Mouse (Mus musculus): ENCODE measurements at regions not wholly inside any gene's neighbourhood (a gene's known extent, or its start where the extent isn't known, plus 50 kb on each side); places are given as distances from the start of the nearest gene placed in this dataset.
A peak's percentile ranks its signal among the peaks of the same experiment; 100 is the strongest.

DNA sequence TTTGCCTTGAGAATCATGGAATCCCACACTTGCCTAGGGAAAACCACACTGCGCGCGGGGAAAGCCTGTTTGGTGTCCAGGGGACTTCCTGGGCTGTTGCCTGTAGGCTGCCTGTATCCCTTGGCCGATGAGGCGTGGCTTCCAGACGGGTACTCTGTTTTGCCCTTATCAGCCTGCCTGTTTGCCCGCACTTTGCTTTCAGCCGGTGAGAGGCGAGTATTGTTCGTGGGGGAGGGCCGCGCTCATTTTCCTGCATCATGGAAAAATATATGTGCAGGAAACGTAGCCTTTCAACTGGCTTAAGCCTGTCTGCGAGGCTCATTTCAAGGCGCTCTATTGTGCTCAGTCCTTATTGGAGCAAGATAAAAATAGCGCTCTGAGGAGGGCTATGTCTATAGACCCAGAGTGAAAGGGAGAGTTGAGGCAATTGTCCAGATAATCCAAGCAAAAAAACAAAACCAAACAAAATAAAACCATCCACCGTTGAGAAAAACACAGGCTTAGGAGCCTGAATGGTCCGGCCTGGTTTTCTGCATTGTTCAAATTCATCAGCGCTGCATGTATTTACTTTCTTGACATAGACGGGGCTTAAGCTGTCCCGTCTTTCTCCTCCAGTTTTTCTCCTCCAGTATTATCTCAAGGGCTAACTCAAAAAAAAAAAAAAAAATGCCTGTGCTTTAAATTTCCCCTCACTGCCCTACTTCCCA, 67.9 kb downstream of the Klf5 start:
- no peak for ATAC-seq
- ChIA-PET CTCF (interaction anchor here (0.9 kb wide), 1 partner anchor 9 kb away, joined by 3 read pairs; no protein-coding TSS in a partner anchor), POLR2A (no interaction called here)
- TF ChIP-seq CTCF (IDR thresholded peaks at IDR 0.05), result no peak
- no peaks in the 10 kb centered on the region for H3K27me3 ChIP-seq
- in situ Hi-C loops (cut with MboI; ENCODE audit: low pct_unique_long_range_greater_than_20kb), result no loop called here
- no peak for DNase-seq (ENCODE audit: low read depth, low spot score)

DNA sequence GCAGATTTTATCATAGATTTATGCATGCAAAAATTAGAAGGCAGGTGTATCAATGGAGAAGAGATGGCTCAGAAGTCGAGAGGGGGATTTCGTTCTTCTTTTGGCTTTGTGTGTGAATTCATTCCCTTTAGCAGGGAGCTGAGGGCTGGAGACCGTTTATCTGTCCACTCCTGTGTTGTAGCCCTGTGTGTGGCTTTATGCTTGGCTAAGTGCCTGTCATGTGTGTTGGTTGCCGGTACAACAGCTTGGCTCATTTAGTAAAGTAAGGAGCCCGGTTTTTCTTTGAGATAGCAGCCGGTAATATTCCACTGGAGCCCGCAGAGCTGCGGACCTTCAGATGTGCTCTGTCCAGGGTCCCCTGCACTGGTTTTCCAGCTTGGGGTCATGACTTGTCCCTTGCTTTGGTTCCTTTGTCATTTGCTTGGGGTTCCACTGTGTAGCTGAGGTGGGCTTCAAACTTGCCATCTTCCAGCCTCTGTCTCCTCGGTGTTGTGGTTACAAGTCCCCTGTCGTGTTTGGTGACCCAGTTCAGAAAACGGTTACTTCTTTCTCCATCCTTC, 68.6 kb downstream of the Klf5 start:
- DNase-seq (ENCODE audit: low read depth, low spot score) (no peak), ATAC-seq (peak; percentile 60)
- CTCF ChIA-PET, result interaction anchor here (0.9 kb wide), 1 partner anchor 8 kb away, joined by 3 read pairs; no protein-coding TSS in a partner anchor
- POLR2A ChIA-PET, result no interaction called here
- in situ Hi-C loops (cut with MboI; ENCODE audit: low pct_unique_long_range_greater_than_20kb), result no loop called here
- H3K27me3 ChIP-seq, result no peaks in the 10 kb centered on the region
- no peak for TF ChIP-seq CTCF (IDR thresholded peaks at IDR 0.05)

DNA sequence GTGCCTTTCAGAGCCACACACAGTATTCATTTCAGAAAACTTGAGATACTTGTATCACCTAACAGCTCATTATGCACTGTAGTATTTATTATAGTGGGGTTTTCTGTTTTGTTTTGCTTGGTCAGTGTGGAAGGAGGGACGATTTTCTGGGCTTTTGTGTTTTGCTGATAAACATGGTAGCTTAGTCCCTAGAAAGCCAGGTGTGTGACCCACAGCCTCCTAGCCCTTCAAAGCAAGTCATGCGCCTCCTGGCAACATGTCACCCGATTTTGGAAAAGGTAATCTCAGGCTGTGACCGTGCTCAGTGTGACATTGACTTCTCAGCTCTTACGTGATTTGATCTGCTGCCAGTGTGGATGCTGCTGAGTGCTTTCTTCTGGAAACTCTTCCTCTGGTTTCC, 70.9 kb downstream of the Klf5 start:
- CTCF ChIA-PET, result interaction anchor here (1.1 kb wide), 1 partner anchor 112 kb away, joined by 4 read pairs; no protein-coding TSS in a partner anchor
- H3K27me3 ChIP-seq, result no peaks in the 10 kb centered on the region
- TF ChIP-seq CTCF (IDR thresholded peaks at IDR 0.05), result no peak
- POLR2A ChIA-PET, result no interaction called here
- in situ Hi-C loops (cut with MboI; ENCODE audit: low pct_unique_long_range_greater_than_20kb), result no loop called here
- ATAC-seq, result no peak
- no peak for DNase-seq (ENCODE audit: low read depth, low spot score)

DNA sequence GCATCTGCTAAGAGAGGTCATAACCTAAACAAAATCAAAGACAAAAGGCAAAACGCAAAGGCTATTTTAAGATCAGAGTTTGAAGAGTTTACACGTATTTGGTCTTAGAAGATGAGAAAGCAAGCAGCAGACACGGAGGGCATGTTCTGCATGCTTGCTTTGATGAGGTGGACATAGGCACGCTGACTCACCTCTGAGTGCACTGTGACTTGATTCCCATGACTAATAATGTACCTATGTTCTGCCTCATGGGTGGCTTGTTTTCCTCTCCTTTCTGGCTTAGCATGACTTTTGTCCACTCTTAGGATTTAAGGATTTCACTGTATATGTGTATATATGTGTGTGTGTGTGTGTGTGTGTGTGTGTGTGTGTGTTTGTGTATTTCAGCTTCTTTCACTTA, 75.2 kb downstream of the Klf5 start:
- POLR2A ChIA-PET, result no interaction called here

DNA sequence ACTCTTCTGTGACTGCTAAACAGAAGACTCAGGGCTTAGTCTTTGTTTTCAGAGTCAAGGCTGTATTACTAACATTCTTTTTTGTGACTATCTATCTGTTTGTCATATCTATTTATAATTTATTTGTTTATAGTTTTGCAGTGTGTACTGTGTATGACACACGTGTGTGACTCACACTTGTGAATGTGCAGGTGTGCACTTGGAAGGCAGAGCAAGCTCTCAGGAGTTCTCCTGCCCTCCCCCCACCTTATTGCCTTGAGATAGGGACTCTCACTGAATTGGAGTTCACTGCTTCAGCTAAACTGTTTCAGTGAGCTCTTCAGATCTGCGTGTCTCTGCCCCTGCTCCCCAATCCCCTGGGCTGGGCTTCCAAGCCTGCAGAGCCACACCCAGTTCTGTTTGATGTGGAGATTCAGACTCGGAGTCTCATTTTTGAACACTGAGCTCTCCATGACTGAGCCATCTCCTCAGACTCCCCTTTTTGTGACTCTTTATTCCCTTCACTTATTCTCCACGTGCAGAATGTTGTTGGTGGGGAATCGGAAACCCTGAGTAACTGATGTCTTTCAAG, 76.6 kb downstream of the Klf5 start:
- in situ Hi-C loops (cut with MboI; ENCODE audit: low pct_unique_long_range_greater_than_20kb), result no loop called here
- DNase-seq (ENCODE audit: low read depth, low spot score), result no peak
- ATAC-seq, result no peak
- ChIA-PET POLR2A (interaction anchor here (0.7 kb wide), 1 partner anchor 11 kb away, joined by 3 read pairs; no protein-coding TSS in a partner anchor), CTCF (interaction anchor here (0.9 to 1.4 kb wide), 3 partner anchors 8 to 14 kb away, joined by 3 to 4 read pairs (median 3); no protein-coding TSS in a partner anchor)
- no peak for TF ChIP-seq CTCF (IDR thresholded peaks at IDR 0.05)
- H3K27me3 ChIP-seq, result no peaks in the 10 kb centered on the region

More for the DNA sequence above, 75.2 kb downstream of the Klf5 start:
- H3K27me3 ChIP-seq, result no peaks in the 10 kb centered on the region
- CTCF ChIA-PET, result no interaction called here
- in situ Hi-C loops (cut with MboI; ENCODE audit: low pct_unique_long_range_greater_than_20kb), result no loop called here
- peak; percentile 95 for ATAC-seq
- DNase-seq (ENCODE audit: low read depth, low spot score), result peak; percentile 49
- no peak for TF ChIP-seq CTCF (IDR thresholded peaks at IDR 0.05)

DNA sequence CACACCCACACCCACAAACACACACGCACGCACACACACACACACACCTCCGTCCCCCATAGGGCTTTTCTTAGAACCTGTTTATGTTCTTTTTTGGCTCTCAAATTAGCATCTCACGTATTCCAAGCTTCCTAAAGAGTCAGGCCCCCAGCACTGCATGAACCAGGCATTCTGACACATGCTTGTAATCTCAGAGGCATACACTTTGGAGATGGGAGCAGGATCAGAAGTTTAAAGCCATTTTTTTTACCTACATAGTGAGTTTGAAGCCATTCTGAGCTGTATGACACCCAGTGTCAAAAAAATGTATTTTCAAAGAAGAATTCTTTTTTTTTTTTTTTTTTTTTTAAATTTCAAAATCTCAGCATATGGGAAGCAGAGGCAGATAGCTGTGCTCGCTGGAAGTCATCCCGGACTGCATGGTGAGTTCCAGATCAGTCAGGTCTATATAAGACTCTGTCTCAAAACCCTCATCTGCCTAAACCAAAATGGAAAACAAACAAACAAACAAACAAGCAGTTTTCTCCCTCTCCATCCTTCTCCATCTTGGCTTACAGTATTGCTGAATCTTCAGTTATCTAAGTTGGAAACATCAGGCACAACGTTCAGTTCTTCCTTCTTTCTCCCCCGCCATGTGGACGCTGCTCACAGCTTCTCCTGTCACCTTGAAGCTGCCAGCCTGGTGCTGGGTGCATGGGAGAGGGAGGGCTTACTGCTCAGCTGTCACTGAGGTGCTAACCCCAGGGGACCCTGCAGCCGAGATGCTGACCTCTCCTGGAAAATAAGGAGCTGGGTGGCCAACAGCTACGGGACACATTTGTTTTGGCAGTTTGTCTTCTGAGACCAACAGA, 78.4 kb downstream of the Klf5 start:
- TF ChIP-seq CTCF (IDR thresholded peaks at IDR 0.05), result no peak
- CTCF ChIA-PET, result interaction anchor here (1.4 kb wide), 1 partner anchor 12 kb away, joined by 4 read pairs; no protein-coding TSS in a partner anchor
- no peak for DNase-seq (ENCODE audit: low read depth, low spot score)
- no peak for ATAC-seq
- H3K27me3 ChIP-seq, result no peaks in the 10 kb centered on the region
- POLR2A ChIA-PET, result interaction anchor here (0.6 kb wide), 1 partner anchor 15 kb away, joined by 3 read pairs; no protein-coding TSS in a partner anchor
- in situ Hi-C loops (cut with MboI; ENCODE audit: low pct_unique_long_range_greater_than_20kb), result no loop called here

DNA sequence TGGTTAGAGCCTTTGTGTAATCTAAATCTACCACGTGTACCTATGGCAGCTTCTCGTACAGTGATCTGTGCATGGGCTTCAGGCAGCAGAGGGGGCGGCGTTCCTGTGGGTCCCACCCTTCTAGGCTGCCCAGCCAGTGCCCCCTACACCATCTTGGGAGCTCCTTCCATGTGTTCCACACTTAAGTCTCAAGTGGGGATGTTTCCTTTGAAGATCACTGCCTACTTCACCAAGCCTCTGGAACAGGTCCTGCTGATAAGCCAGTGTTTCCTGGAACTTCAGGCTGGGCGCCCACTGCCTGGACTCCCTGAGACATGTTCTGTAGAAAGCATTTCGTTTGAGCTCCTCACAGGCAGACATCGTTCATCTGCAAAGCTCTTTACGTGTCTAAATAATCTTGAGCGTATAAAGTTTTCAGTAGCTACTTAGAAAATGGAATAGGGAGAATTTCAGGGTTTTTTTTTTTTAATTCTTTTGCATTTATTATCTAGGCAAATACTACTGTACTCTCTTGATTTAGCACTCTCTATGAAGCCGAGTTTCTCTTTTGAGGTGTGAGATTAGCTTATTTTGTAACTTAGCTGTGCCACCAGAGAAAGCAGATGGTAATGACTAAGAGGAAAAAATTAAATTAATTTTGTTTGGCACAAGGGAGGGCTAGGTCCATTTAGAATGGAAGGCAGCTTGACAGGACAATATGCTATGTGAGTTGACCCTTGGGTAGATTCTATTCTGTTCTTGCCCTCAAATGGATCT, 82.9 kb downstream of the Klf5 start:
- ATAC-seq, result no peak
- no peak for TF ChIP-seq CTCF (IDR thresholded peaks at IDR 0.05)
- POLR2A ChIA-PET, result no interaction called here
- DNase-seq (ENCODE audit: low read depth, low spot score), result no peak
- in situ Hi-C loops (cut with MboI; ENCODE audit: low pct_unique_long_range_greater_than_20kb), result no loop called here
- no peaks in the 10 kb centered on the region for H3K27me3 ChIP-seq
- CTCF ChIA-PET, result no interaction called here

DNA sequence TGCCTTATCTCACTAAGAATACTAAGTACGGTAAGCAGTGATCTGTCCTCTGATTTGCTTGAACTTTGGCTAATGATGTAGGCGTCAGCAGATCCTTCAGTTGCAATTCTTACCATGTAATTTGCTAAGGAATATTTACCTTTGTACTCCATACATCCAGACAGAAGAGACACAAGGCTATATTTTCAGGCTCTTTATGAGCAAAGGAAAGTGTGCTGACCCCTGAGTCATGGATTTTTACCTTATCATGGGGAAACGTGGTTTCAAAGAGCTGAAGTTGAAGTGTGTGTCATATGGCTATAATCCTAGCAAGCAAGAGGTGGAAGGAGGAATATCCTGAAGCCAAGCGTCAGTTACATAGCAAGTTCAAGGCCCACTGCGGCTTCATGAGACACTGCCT, 83.6 kb downstream of the Klf5 start:
- TF ChIP-seq CTCF (IDR thresholded peaks at IDR 0.05), result no peak
- in situ Hi-C loops (cut with MboI; ENCODE audit: low pct_unique_long_range_greater_than_20kb), result no loop called here
- DNase-seq (ENCODE audit: low read depth, low spot score) (no peak), ATAC-seq (no peak)
- H3K27me3 ChIP-seq, result no peaks in the 10 kb centered on the region
- ChIA-PET POLR2A (no interaction called here), CTCF (no interaction called here)

DNA sequence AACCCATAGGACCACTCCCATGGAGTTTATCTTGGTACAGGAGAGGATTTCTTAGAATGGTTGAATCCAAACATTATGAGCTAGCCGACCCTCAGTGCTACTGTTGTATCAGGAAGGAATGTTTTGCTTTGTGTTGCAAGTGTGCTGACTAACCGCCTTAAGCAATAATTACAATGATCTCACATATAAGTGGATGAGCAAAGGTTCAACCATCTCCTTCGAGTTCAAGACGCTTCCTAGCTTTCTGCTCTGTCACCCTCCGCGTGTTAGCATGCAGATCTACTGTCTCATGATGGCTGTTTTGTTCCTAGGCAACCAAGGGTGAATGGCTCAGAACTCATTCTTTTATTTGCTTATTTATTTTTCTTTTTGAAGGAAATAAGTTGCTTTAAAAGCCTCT, 84.7 kb downstream of the Klf5 start:
- no peak for TF ChIP-seq CTCF (IDR thresholded peaks at IDR 0.05)
- in situ Hi-C loops (cut with MboI; ENCODE audit: low pct_unique_long_range_greater_than_20kb), result no loop called here
- DNase-seq (ENCODE audit: low read depth, low spot score), result no peak
- ChIA-PET POLR2A (no interaction called here), CTCF (no interaction called here)
- peak; percentile 44 for ATAC-seq
- H3K27me3 ChIP-seq, result no peaks in the 10 kb centered on the region

DNA sequence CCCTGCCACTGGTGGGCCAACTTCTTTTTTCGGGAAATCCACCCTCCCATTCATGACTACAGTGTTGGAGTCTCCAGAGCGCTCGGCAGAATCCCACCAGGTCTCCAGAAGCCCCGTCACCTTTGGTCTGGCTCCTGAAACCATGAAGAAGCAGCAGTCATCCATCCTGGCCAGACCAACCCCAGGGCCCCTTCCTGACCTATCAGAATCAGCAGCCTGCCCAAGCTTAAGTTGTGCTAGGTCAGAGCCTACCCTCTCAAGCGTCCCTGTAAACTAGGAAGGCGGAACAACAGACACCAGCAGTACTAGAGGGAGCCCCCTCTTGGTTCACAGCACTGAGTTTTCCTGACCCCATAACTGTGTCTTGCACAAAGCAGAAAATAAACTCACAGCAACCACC, 89.1 kb downstream of the Klf5 start:
- H3K27me3 ChIP-seq, result no peaks in the 10 kb centered on the region
- ChIA-PET POLR2A (no interaction called here), CTCF (no interaction called here)
- in situ Hi-C loops (cut with MboI; ENCODE audit: low pct_unique_long_range_greater_than_20kb), result no loop called here
- DNase-seq (ENCODE audit: low read depth, low spot score), result no peak
- no peak for ATAC-seq
- TF ChIP-seq CTCF (IDR thresholded peaks at IDR 0.05), result no peak

Data from Patski (cell line).